Mouse (Mus musculus) right cerebral cortex, adult 18-20 months (tissue): ENCODE data around the gene Zfp606.

Source experiments
- DNase-seq: peaks from one replicate; pipeline ENCODE4 v3.0.0; 2022; ENCODE audit warnings: mixed read lengths

The Zfp606 gene

GRCm38 (mm10) chr7:12478158-12479008 lies at the start of gene Zfp606:
Gene Zfp606 (plus strand): TSS chr7:12478293.
- DNase-seq = peak; percentile 91

- no peak for DNase-seq
Observed at GRCm38 (mm10) chr7:12479009-12479346, 885 bp downstream of the Zfp606 start.

GRCm38 (mm10) chr7:12479525-12479924 lies 1.4 kb downstream of the Zfp606 start:
- no peak for DNase-seq

GRCm38 (mm10) chr7:12483771-12484170 lies 5.7 kb downstream of the Zfp606 start:
- DNase-seq = no peak

GRCm38 (mm10) chr7:12485956-12486355 lies 7.9 kb downstream of the Zfp606 start:
- no peak for DNase-seq

- DNase-seq = peak; percentile 8
Observed at GRCm38 (mm10) chr7:12486691-12487090, 8.6 kb downstream of the Zfp606 start.

- DNase-seq = no peak
Observed at GRCm38 (mm10) chr7:12510913-12511312, 32.8 kb downstream of the Zfp606 start.

GRCm38 (mm10) chr7:12512217-12512616 lies 34.1 kb downstream of the Zfp606 start, which contains the start of gene 2900092C05Rik:
Gene 2900092C05Rik (plus strand): TSS chr7:12512517.
- no peak for DNase-seq
